Mouse (Mus musculus) kidney, adult 2 months (tissue): ENCODE measurements around the gene Lcat. TPM values are rescaled to one million over a fixed set of nuclear protein-coding genes. Genes with fewer than 3 reads are reported as not detected.

Experiments
- DNase-seq: peaks from one replicate; pipeline ENCODE4 v3.0.0; 2021
- H3K27ac ChIP-seq: fragments of 200-500 bp; 2 replicates; pipeline ENCODE4 v1.5.1; 2012; ENCODE audit warnings: low read depth, low read length, control low read depth, inconsistent platforms; ENCODE audit not compliant: insufficient read depth
- H3K27me3 ChIP-seq: fragments of 200-500 bp; replicated peaks from 2 replicates; pipeline ENCODE4 v1.6.1; 2012; ENCODE audit warnings: mild to moderate bottlenecking, moderate library complexity, low read length, inconsistent platforms; ENCODE audit not compliant: control insufficient read depth, insufficient read depth
- H3K36me3 ChIP-seq: fragments of 200-500 bp; 2 replicates; pipeline ENCODE4 v1.6.1; 2012; ENCODE audit warnings: mild to moderate bottlenecking, moderate library complexity, low read length, inconsistent platforms; ENCODE audit not compliant: control insufficient read depth, insufficient read depth
- H3K4me1 ChIP-seq: fragments of 200-500 bp; 2 replicates; pipeline ENCODE4 v1.6.1; 2011; ENCODE audit warnings: low read length; ENCODE audit not compliant: control insufficient read depth, insufficient read depth
- H3K4me3 ChIP-seq: fragments of 200-500 bp; 2 replicates; pipeline ENCODE4 v1.5.1; 2011; ENCODE audit warnings: mild to moderate bottlenecking, low read depth, low read length, control low read depth; ENCODE audit not compliant: insufficient read depth
- CTCF ChIP-seq: fragments of 200-500 bp; conservative IDR thresholded peaks from 2 replicates; pipeline ENCODE4 v1.5.1; 2011; ENCODE audit warnings: low read depth, mild to moderate bottlenecking, control low read depth, low read length, moderate library complexity, mixed read lengths; ENCODE audit not compliant: insufficient read depth, insufficient read length
- POLR2A ChIP-seq: fragments of 200-500 bp; IDR thresholded peaks from one replicate; pipeline ENCODE4 v1.6.1; 2011; ENCODE audit warnings: low read depth, low read length, control low read depth
- WGBS: fragments of 180-500 bp; shearing (Covaris S2); methylation state at CpG from one replicate; pipeline ENCODE4 v1.1.7; 2018; 5-methylcytosine and 5-hydroxymethylcytosine counted together
- polyA plus RNA-seq: library from polyadenylated mRNA; depleted of rRNA; stranded (reverse); fragments of >200 nt; gene quantifications from 2 replicates; pipeline ENCODE4 v1.2.3, GENCODE M21; 2012

The Lcat gene
- polyA plus RNA-seq, 1 experiment, result 2.2 TPM

- Histone ChIP-seq H3K36me3 (no peaks in the 10 kb centered on the region), H3K27me3 (no peaks in the 10 kb centered on the region), H3K4me3 (no peak within 1 kb of the TSS), H3K27ac (no peak within 1 kb of the TSS), H3K4me1 (peaks cover 4% of the 10 kb centered on the region; the same call in 1 of the 2 replicates)
- no peak for DNase-seq
- WGBS, result 91% methylated on average over 2 of the region's 2 CpGs
- TF ChIP-seq POLR2A, result no peak
- TF ChIP-seq CTCF, result no peak
Measured at GRCm38 (mm10) chr8:105933762-105934161, 9.4 kb downstream of the Lcat start, which contains the start of gene Ctrl. Ctrl (minus strand) TSS chr8:105933862.

DNA sequence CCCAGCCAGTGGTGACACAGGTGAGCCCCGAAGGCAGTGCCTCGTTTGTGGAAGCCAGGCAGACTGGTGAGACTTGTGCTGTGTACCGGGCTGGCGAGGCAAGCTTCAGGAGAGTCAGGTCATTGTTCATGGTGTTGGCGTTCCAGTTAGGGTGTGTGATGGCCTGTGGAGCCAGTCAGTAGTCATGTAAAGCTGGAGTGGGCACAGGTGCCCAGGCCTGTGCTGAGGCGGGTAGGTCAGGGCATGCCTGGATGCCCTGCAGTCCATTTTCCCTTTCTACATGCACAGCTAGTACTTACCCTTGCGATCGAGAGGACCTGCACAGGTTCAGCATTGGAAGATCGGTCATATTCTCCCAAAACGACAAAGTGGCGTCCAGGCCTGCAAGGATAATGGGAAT, 10.7 kb downstream of the Lcat start:
- H3K27me3 ChIP-seq, result no peaks in the 10 kb centered on the region
- H3K36me3 ChIP-seq, result no peaks in the 10 kb centered on the region
- peaks cover 4% of the 10 kb centered on the region; the same call in 1 of the 2 replicates for H3K4me1 ChIP-seq
- H3K4me3 ChIP-seq, result no peak overlapping the region
- H3K27ac ChIP-seq, result no peak overlapping the region
- DNase-seq, result no peak
- TF ChIP-seq POLR2A (no peak), CTCF (no peak)
- WGBS, result 90% methylated on average over 11 of the region's 11 CpGs

GRCm38 (mm10) chr8:105931271-105931670, 11.9 kb downstream of the Lcat start:
- no peak for DNase-seq
- TF ChIP-seq POLR2A (no peak), CTCF (no peak)
- no peak overlapping the region for H3K4me3 ChIP-seq
- H3K27me3 ChIP-seq, result no peaks in the 10 kb centered on the region
- H3K27ac ChIP-seq, result no peak overlapping the region
- no peaks in the 10 kb centered on the region for H3K36me3 ChIP-seq
- H3K4me1 ChIP-seq, result no peaks in the 10 kb centered on the region
- WGBS, result 98% methylated on average over 3 of the region's 3 CpGs

DNA sequence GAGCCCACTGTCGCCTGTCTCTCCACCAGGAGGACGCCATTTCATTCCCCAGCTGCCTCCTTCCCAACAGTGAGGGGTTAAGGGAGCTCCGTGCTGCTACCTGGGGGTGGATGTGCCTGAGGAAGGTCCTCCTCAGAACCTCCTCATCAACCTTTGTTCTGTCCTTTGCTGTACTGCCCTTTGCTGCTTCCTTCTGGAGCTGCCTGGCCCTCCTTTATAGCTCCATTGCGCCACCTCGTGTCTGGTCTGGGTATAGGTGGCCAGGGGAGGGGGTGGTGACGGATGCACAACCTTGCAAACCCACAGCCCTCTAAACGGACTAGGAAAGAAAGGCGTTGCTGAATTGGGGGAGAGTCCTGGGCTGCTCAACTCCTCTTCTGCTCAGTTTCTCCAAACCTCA, 12.6 kb downstream of the Lcat start:
- no peak overlapping the region for H3K4me3 ChIP-seq
- TF ChIP-seq POLR2A, result no peak
- peak; percentile 97 for TF ChIP-seq CTCF
- peak; percentile 81 for DNase-seq
- H3K27ac ChIP-seq, result no peak overlapping the region
- H3K4me1 ChIP-seq, result no peaks in the 10 kb centered on the region
- H3K36me3 ChIP-seq, result no peaks in the 10 kb centered on the region
- no peaks in the 10 kb centered on the region for H3K27me3 ChIP-seq
- 20% methylated on average over 8 of the region's 8 CpGs for WGBS

- TF ChIP-seq POLR2A (no peak), CTCF (no peak)
- DNase-seq, result no peak
- WGBS, result 79% methylated on average over 3 of the region's 3 CpGs
- Histone ChIP-seq H3K4me1 (no peaks in the 10 kb centered on the region), H3K36me3 (no peaks in the 10 kb centered on the region), H3K27me3 (no peaks in the 10 kb centered on the region), H3K4me3 (no peak overlapping the region), H3K27ac (no peak overlapping the region)
Measured at GRCm38 (mm10) chr8:105925123-105925522, 18.1 kb downstream of the Lcat start.

DNA sequence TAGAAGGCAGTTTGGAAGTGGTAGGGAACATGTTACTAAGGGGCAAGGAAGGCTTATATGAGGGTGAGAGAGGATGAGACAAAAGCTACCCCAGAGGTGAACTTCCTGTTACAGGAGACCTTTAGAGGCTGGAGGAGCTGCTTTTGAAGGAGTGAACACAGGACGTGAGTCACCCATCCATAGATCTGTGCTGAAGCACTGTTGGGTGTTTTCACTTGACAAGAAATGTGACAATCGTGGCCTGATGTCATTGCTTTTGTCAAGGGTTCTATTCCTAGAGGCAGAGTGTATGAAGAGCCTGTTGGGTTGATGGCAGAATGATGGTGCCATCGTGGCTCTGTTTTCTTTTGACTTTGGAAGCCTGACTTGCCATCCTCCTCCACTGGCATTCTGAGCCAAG, 23.8 kb downstream of the Lcat start:
- Histone ChIP-seq H3K36me3 (no peaks in the 10 kb centered on the region), H3K27ac (no peak overlapping the region), H3K27me3 (no peaks in the 10 kb centered on the region), H3K4me3 (no peak overlapping the region), H3K4me1 (no peaks in the 10 kb centered on the region)
- DNase-seq, result no peak
- WGBS, result 70% methylated on average over 3 of the region's 3 CpGs
- no peak for TF ChIP-seq POLR2A
- TF ChIP-seq CTCF, result no peak

GRCm38 (mm10) chr8:105900941-105901616, 42.1 kb downstream of the Lcat start:
- Histone ChIP-seq H3K36me3 (no peaks in the 10 kb centered on the region; the same call in 1 of the 2 replicates), H3K27ac (no peak overlapping the region), H3K4me1 (peaks cover 2% of the 10 kb centered on the region; the same call in 1 of the 2 replicates), H3K27me3 (no peaks in the 10 kb centered on the region), H3K4me3 (peak overlapping the region; percentile 90)
- no peak for TF ChIP-seq POLR2A
- TF ChIP-seq CTCF, result no peak
- DNase-seq, result no peak
- 25% methylated on average over 16 of the region's 16 CpGs for WGBS
